Mouse (Mus musculus): ENCODE data around the gene Gm10337. TPM values are rescaled to one million over a fixed set of nuclear protein-coding genes. Genes with fewer than 3 reads are reported as not detected.

Gene Gm10337
- polyA plus RNA-seq, 1 experiment from 2014 or later: 4.2 TPM

DNA sequence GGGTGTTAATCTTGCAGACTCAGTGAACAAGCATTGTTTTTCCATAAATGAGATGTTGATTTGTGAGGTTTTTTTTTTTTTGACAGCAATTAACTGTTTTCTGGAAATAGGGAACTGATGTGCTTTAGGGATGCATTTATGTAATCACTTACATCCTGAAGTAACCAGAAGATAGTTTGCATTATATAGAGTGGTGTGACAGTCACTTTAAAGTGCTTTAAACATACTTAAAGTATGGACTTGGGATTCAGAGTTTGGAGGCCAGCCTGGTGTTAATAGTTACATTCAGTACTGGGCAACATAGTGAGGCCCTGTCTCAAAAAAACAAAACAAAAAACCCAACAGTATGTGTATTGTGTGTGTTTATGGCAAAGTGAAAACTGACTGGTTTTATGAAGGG is 31.8 kb upstream of the Gm10337 start:
- Histone ChIP-seq H3K36me3 (ENCODE audit: control insufficient read depth, insufficient read depth, low read length) (peaks cover 40% of the 10 kb centered on the region), H3K27ac (replicated peaks in 1 of 2; ENCODE audit: control insufficient read depth in 1 of 2, insufficient read depth in 1 of 2, low read depth in 2 of 2, low read length in 2 of 2) (no peak overlapping the region; a peak in 1 of 4 replicates), H3K4me3 (ENCODE audit: control insufficient read depth in 1 of 2, insufficient read depth in 1 of 2, low read depth in 1 of 2, low read length in 2 of 2) (peak overlapping the region in 1 of 2 experiments; percentile 92; a peak in 2 of 4 replicates), H3K9ac (ENCODE audit: low read length) (peak overlapping the region; percentile 98), H3K9me3 (ENCODE audit: control insufficient read depth, low read length) (no peaks in the 10 kb centered on the region), H3K27me3 (ENCODE audit: control insufficient read depth, insufficient read depth, low read length) (no peaks in the 10 kb centered on the region), H3K4me2 (ENCODE audit: low read length) (peak overlapping the region; percentile 85), H3K4me1 (ENCODE audit: control insufficient read depth in 2 of 2, insufficient read depth in 2 of 2, low read length in 2 of 2) (peaks cover 2 to 18% of the 10 kb centered on the region in 2 experiments; a peak in 3 of 4 replicates)
- ATAC-seq (ENCODE audit: insufficient number of reproducible peaks, insufficient read depth, low FRiP score, low read depth): no peak

DNA sequence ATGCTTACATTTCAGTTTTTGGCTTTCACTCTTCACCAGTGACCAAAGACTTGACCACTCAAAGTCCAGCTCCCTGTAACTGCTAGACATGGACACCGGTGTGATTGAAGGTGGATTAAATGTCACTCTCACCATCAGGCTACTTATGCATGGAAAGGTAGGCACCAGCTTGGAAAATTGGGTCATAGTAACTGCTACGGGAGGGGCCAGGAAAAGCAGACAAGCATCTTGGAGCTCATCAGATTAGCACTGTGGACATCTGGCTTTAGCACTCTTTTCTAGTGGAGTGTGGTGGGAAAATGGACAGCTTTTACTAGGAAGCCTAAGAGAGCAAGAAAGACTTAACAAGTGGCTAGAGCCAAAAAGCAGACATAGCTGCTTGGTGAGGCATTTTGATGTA is 30.3 kb upstream of the Gm10337 start:
- peaks cover 56% of the 10 kb centered on the region for H3K36me3 ChIP-seq (ENCODE audit: control insufficient read depth, insufficient read depth, low read length)
- 57% methylated on average over 2 of the region's 2 CpGs for WGBS

DNA sequence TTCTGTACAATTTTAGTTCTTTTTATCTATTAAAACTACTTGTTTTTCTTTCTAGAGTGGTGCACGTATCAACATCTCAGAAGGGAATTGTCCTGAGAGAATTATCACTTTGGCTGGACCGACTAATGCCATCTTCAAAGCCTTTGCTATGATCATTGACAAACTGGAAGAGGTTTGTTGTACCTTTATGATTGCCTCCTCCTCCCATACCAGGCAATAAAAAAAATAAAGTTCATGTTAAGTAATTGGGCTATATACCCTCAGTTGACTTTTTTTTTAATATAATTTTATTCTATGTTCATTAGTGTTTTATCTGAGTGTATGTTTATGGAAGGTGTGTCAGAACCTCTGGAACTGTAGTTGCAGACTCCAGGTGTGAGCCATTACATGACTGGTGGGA is 29.0 kb upstream of the Gm10337 start:
- H3K27me3 ChIP-seq (ENCODE audit: control insufficient read depth, insufficient read depth, low read length): no peaks in the 10 kb centered on the region
- no peak overlapping the region for H3K27ac ChIP-seq (replicated peaks in 1 of 2; ENCODE audit: control insufficient read depth in 1 of 2, insufficient read depth in 1 of 2, low read depth in 2 of 2, low read length in 2 of 2)
- peaks cover 2 to 18% of the 10 kb centered on the region in 2 experiments; a peak in 3 of 4 replicates for H3K4me1 ChIP-seq (ENCODE audit: control insufficient read depth in 2 of 2, insufficient read depth in 2 of 2, low read length in 2 of 2)
- H3K4me2 ChIP-seq (ENCODE audit: low read length): no peak overlapping the region
- 74% methylated on average over 2 of the region's 2 CpGs for WGBS
- no peak overlapping the region for H3K4me3 ChIP-seq (ENCODE audit: control insufficient read depth in 1 of 2, insufficient read depth in 1 of 2, low read depth in 1 of 2, low read length in 2 of 2)
- H3K9ac ChIP-seq (ENCODE audit: low read length): no peak overlapping the region
- H3K9me3 ChIP-seq (ENCODE audit: control insufficient read depth, low read length): no peaks in the 10 kb centered on the region
- peaks cover 68% of the 10 kb centered on the region for H3K36me3 ChIP-seq (ENCODE audit: control insufficient read depth, insufficient read depth, low read length)
- no peak for ATAC-seq (ENCODE audit: insufficient number of reproducible peaks, insufficient read depth, low FRiP score, low read depth)

More for the DNA sequence above, 30.3 kb upstream of the Gm10337 start:
- Histone ChIP-seq H3K9me3 (ENCODE audit: control insufficient read depth, low read length) (no peaks in the 10 kb centered on the region), H3K4me2 (ENCODE audit: low read length) (peak overlapping the region; percentile 85), H3K4me1 (ENCODE audit: control insufficient read depth in 2 of 2, insufficient read depth in 2 of 2, low read length in 2 of 2) (peaks cover 2 to 18% of the 10 kb centered on the region in 2 experiments; a peak in 3 of 4 replicates), H3K27ac (replicated peaks in 1 of 2; ENCODE audit: control insufficient read depth in 1 of 2, insufficient read depth in 1 of 2, low read depth in 2 of 2, low read length in 2 of 2) (no peak overlapping the region), H3K4me3 (ENCODE audit: control insufficient read depth in 1 of 2, insufficient read depth in 1 of 2, low read depth in 1 of 2, low read length in 2 of 2) (no peak overlapping the region), H3K9ac (ENCODE audit: low read length) (no peak overlapping the region), H3K27me3 (ENCODE audit: control insufficient read depth, insufficient read depth, low read length) (no peaks in the 10 kb centered on the region)
- ATAC-seq (ENCODE audit: insufficient number of reproducible peaks, insufficient read depth, low FRiP score, low read depth): no peak

DNA sequence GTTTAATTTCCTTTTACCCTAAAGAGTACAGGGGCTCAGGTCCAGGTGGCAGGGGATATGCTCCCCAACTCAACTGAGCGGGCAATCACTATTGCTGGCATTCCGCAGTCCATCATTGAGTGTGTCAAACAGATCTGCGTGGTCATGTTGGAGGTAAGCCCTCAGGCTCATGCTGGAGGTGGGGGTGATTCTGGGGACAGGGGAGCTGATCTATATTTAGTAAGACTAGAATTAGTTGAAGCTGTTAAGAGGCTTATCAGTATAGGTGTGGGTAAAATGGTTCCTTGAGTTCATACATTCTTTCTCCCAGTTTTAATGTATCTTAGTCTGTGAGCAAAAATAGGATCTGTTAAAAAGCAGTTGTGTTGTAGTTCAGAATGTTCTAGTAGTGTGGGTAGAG is 20.4 kb upstream of the Gm10337 start:
- H3K4me3 ChIP-seq (ENCODE audit: control insufficient read depth in 1 of 2, insufficient read depth in 1 of 2, low read depth in 1 of 2, low read length in 2 of 2): no peak overlapping the region
- 42% methylated on average over 3 of the region's 3 CpGs for WGBS
- no peak overlapping the region for H3K9ac ChIP-seq (ENCODE audit: low read length)
- H3K4me2 ChIP-seq (ENCODE audit: low read length): peak overlapping the region; percentile 17; the same call in 1 of the 2 replicates
- no peak overlapping the region; a peak in 2 of 4 replicates for H3K27ac ChIP-seq (replicated peaks in 1 of 2; ENCODE audit: control insufficient read depth in 1 of 2, insufficient read depth in 1 of 2, low read depth in 2 of 2, low read length in 2 of 2)
- no peaks in the 10 kb centered on the region for H3K27me3 ChIP-seq (ENCODE audit: control insufficient read depth, insufficient read depth, low read length)
- peaks cover 2 to 24% of the 10 kb centered on the region in 2 experiments for H3K4me1 ChIP-seq (ENCODE audit: control insufficient read depth in 2 of 2, insufficient read depth in 2 of 2, low read length in 2 of 2)
- H3K9me3 ChIP-seq (ENCODE audit: control insufficient read depth, low read length): no peaks in the 10 kb centered on the region
- no peak for ATAC-seq (ENCODE audit: insufficient number of reproducible peaks, insufficient read depth, low FRiP score, low read depth)
- peaks cover 95% of the 10 kb centered on the region for H3K36me3 ChIP-seq (ENCODE audit: control insufficient read depth, insufficient read depth, low read length)

DNA sequence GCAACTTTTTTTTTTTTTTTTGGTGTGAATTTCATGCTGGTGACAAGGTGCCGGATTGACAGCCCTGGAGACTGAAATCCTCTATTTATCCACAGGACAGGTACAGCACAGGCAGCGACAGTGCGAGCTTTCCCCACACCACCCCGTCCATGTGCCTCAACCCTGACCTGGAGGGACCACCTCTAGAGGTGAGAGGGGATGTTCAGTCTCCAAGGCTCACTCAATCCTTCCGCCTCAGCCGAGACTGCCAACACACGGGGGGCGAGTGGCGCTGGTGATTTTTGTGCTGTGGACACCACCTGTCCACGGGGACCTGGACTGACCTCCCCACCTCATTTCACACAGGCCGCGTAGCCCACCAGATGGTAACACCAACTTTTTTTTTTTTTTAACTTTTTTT is 17.7 kb upstream of the Gm10337 start:
- 84% methylated on average over 12 of the region's 12 CpGs for WGBS
- H3K27ac ChIP-seq (replicated peaks in 1 of 2; ENCODE audit: control insufficient read depth in 1 of 2, insufficient read depth in 1 of 2, low read depth in 2 of 2, low read length in 2 of 2): no peak overlapping the region

DNA sequence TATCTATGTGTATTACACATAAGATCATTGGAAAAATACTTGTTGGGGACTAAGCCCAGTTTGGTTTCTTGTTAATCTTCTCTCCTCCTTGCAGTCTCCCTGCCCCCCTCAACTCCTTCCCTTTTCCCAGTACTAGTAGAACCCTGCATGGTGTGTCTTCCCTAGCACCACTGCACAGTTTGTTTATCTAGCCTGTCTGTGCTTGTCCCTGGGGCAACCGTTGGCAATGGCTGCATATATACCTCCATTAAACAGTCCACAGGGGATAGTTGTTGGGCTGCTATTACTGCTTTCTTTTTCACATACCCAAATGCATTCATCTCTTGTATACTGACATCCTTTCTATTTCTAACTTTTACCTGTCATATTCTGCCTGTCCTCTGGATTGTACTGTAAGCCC is 15.9 kb upstream of the Gm10337 start:
- Histone ChIP-seq H3K9me3 (ENCODE audit: control insufficient read depth, low read length) (no peaks in the 10 kb centered on the region), H3K36me3 (ENCODE audit: control insufficient read depth, insufficient read depth, low read length) (peaks cover 95% of the 10 kb centered on the region), H3K4me3 (ENCODE audit: control insufficient read depth in 1 of 2, insufficient read depth in 1 of 2, low read depth in 1 of 2, low read length in 2 of 2) (no peak overlapping the region), H3K4me2 (ENCODE audit: low read length) (no peak overlapping the region), H3K27ac (replicated peaks in 1 of 2; ENCODE audit: control insufficient read depth in 1 of 2, insufficient read depth in 1 of 2, low read depth in 2 of 2, low read length in 2 of 2) (no peak overlapping the region), H3K9ac (ENCODE audit: low read length) (no peak overlapping the region), H3K27me3 (ENCODE audit: control insufficient read depth, insufficient read depth, low read length) (no peaks in the 10 kb centered on the region), H3K4me1 (ENCODE audit: control insufficient read depth in 2 of 2, insufficient read depth in 2 of 2, low read length in 2 of 2) (peaks cover 2 to 12% of the 10 kb centered on the region in 2 experiments)
- 77% methylated on average over 1 of the region's 1 CpGs for WGBS
- no peak for ATAC-seq (ENCODE audit: insufficient number of reproducible peaks, insufficient read depth, low FRiP score, low read depth)

More for the DNA sequence above, 17.7 kb upstream of the Gm10337 start:
- H3K9ac ChIP-seq (ENCODE audit: low read length): no peak overlapping the region
- H3K4me2 ChIP-seq (ENCODE audit: low read length): no peak overlapping the region
- H3K4me1 ChIP-seq (ENCODE audit: control insufficient read depth in 2 of 2, insufficient read depth in 2 of 2, low read length in 2 of 2): peaks cover 2 to 24% of the 10 kb centered on the region in 2 experiments
- H3K36me3 ChIP-seq (ENCODE audit: control insufficient read depth, insufficient read depth, low read length): peaks cover 96% of the 10 kb centered on the region
- H3K9me3 ChIP-seq (ENCODE audit: control insufficient read depth, low read length): no peaks in the 10 kb centered on the region
- no peaks in the 10 kb centered on the region for H3K27me3 ChIP-seq (ENCODE audit: control insufficient read depth, insufficient read depth, low read length)
- no peak overlapping the region for H3K4me3 ChIP-seq (ENCODE audit: control insufficient read depth in 1 of 2, insufficient read depth in 1 of 2, low read depth in 1 of 2, low read length in 2 of 2)
- no peak for ATAC-seq (ENCODE audit: insufficient number of reproducible peaks, insufficient read depth, low FRiP score, low read depth)

DNA sequence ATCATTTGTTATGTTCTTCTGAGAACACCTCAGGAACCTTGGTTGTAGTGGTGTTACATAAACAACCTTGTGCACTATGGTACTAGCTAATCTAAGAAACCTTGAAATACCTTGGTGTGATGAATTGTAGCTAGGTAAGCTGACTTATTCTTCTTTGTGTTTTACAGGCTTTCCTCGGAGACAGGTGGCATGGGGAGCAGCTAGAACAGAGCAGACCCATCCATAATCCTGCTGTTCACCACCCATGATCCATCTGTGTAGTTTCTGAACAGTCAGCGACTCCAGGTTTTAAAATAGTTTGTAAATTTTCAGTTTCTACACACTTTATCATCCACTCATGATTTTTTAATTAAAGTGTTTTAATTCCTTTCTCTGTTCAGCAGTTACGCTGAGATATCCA is 5.2 kb upstream of the Gm10337 start:
- Histone ChIP-seq H3K36me3 (ENCODE audit: control insufficient read depth, insufficient read depth, low read length) (peaks cover 98% of the 10 kb centered on the region), H3K4me1 (ENCODE audit: control insufficient read depth in 2 of 2, insufficient read depth in 2 of 2, low read length in 2 of 2) (no peaks in the 10 kb centered on the region), H3K27me3 (ENCODE audit: control insufficient read depth, insufficient read depth, low read length) (no peaks in the 10 kb centered on the region), H3K9ac (ENCODE audit: low read length) (no peak overlapping the region), H3K9me3 (ENCODE audit: control insufficient read depth, low read length) (no peaks in the 10 kb centered on the region), H3K27ac (replicated peaks in 1 of 2; ENCODE audit: control insufficient read depth in 1 of 2, insufficient read depth in 1 of 2, low read depth in 2 of 2, low read length in 2 of 2) (no peak overlapping the region), H3K4me3 (ENCODE audit: control insufficient read depth in 1 of 2, insufficient read depth in 1 of 2, low read depth in 1 of 2, low read length in 2 of 2) (no peak overlapping the region), H3K4me2 (ENCODE audit: low read length) (no peak overlapping the region)
- no peak for ATAC-seq (ENCODE audit: insufficient number of reproducible peaks, insufficient read depth, low FRiP score, low read depth)
- WGBS: 89% methylated on average over 3 of the region's 3 CpGs

DNA sequence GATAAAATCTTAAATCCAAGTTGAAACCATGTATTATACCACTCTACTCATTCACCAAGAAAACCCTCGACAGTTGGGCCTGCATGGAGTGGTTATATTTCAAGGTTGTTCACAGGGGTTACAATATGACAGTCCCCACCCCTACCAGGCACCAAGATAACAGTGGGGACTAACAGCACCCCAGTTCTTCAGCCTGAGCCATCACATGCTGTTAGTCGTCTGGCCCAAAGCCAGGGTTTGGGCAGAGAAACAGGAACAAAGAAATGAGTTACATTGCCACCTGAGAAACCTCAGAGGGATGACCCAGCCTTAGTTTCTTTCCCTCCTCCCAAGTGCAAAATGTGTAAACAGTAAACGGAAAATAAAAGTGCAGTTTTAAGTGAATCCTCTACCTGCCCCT is 4.2 kb upstream of the Gm10337 start:
- H3K27me3 ChIP-seq (ENCODE audit: control insufficient read depth, insufficient read depth, low read length): no peaks in the 10 kb centered on the region
- H3K4me1 ChIP-seq (ENCODE audit: control insufficient read depth in 2 of 2, insufficient read depth in 2 of 2, low read length in 2 of 2): no peaks in the 10 kb centered on the region
- no peak for ATAC-seq (ENCODE audit: insufficient number of reproducible peaks, insufficient read depth, low FRiP score, low read depth)
- WGBS: 69% methylated on average over 3 of the region's 3 CpGs
- H3K9ac ChIP-seq (ENCODE audit: low read length): no peak overlapping the region
- H3K9me3 ChIP-seq (ENCODE audit: control insufficient read depth, low read length): no peaks in the 10 kb centered on the region
- H3K27ac ChIP-seq (replicated peaks in 1 of 2; ENCODE audit: control insufficient read depth in 1 of 2, insufficient read depth in 1 of 2, low read depth in 2 of 2, low read length in 2 of 2): no peak overlapping the region
- H3K4me3 ChIP-seq (ENCODE audit: control insufficient read depth in 1 of 2, insufficient read depth in 1 of 2, low read depth in 1 of 2, low read length in 2 of 2): no peak overlapping the region
- no peak overlapping the region for H3K4me2 ChIP-seq (ENCODE audit: low read length)
- peaks cover 98% of the 10 kb centered on the region for H3K36me3 ChIP-seq (ENCODE audit: control insufficient read depth, insufficient read depth, low read length)
